In genomic region chr7:121487291-121487690, GRCm38 (mm10) we compare ENCODE assay signal across 18 mouse cellular contexts.
DNase-seq lines count a peak whose midpoint lies in the region; ATAC-seq lines count a peak whose summit lies in the region.
"Had no signal": no experiment of that assay in that cellular context is flagged by ENCODE, and none has a peak within 500 bp of the region (broad histone marks: within the 10 kb centered on the region; RNA-seq: fewer than 3 reads in every experiment).

No protein-coding gene starts in this region.

- H3K9ac ChIP-seq in hindbrain, embryonic 14.5 days = no peak overlapping the region
- H3K9ac ChIP-seq: embryonic facial prominence, embryonic 15.5 days; heart, embryonic 12.5 days; lung, embryonic 15.5 days had no signal

- no peaks in the 10 kb centered on the region for H3K9me3 ChIP-seq in hindbrain, embryonic 14.5 days (ENCODE audit: control insufficient read depth, low read length)
- H3K9me3 ChIP-seq: embryonic facial prominence, embryonic 15.5 days; heart, embryonic 12.5 days; lung, embryonic 15.5 days had no signal

- peak; percentile 87 for DNase-seq in brain, adult 2 months (ENCODE audit: low read depth, low spot score)
- peak; percentile 68 to 79 for DNase-seq in frontal cortex, adult 2 months (ENCODE audit: extremely low spot score in 1 of 2, low spot score in 1 of 2)
- DNase-seq in left cerebral cortex, adult 18-20 months (ENCODE audit: low spot score in 2 of 2) = peak; percentile 62 to 78
- peak; percentile 65 to 68 for DNase-seq in right cerebral cortex, adult 2 months (ENCODE audit: low spot score in 2 of 2)
- DNase-seq in hindbrain, embryonic 14.5 days (ENCODE audit: low spot score) = no peak
- DNase-seq in spleen, postnatal 10 days (ENCODE audit: low spot score in 2 of 2) = no peak
- DNase-seq: adrenal gland, adult 2 months; cerebellum, adult 2 months; gastrocnemius, postnatal 36 days; heart, postnatal 4 days; kidney, adult 9 months; kidney, postnatal 4 days had no signal

- H3K27ac ChIP-seq in hindbrain, embryonic 14.5 days = no peak overlapping the region
- H3K27ac ChIP-seq: embryonic facial prominence, embryonic 15.5 days; lung, embryonic 15.5 days had no signal

- no peaks in the 10 kb centered on the region for H3K4me1 ChIP-seq in hindbrain, embryonic 14.5 days (replicated peaks; ENCODE audit: control insufficient read depth, insufficient read depth, low read length)
- H3K4me1 ChIP-seq: embryonic facial prominence, embryonic 15.5 days; heart, embryonic 12.5 days; lung, embryonic 15.5 days had no signal

- WGBS in hindbrain, embryonic 14.5 days = 59% methylated on average over 6 of the region's 6 CpGs

- no peak overlapping the region for H3K4me2 ChIP-seq in hindbrain, embryonic 14.5 days (replicated peaks)
- H3K4me2 ChIP-seq: embryonic facial prominence, embryonic 15.5 days; heart, embryonic 12.5 days; lung, embryonic 15.5 days had no signal

- no peaks in the 10 kb centered on the region for H3K27me3 ChIP-seq in hindbrain, embryonic 14.5 days (ENCODE audit: control insufficient read depth, insufficient read depth, low read length)
- H3K27me3 ChIP-seq: embryonic facial prominence, embryonic 15.5 days; heart, embryonic 12.5 days; lung, embryonic 15.5 days had no signal

- H3K4me3 ChIP-seq in hindbrain, embryonic 14.5 days (replicated peaks; ENCODE audit: low read length) = no peak overlapping the region
- H3K4me3 ChIP-seq: embryonic facial prominence, embryonic 15.5 days; heart, embryonic 12.5 days; lung, embryonic 15.5 days had no signal

- no peak for ATAC-seq in hindbrain, embryonic 14.5 days (ENCODE audit: low FRiP score)
- ATAC-seq in erythroid progenitor cell, adult 5-6 weeks (replicated peaks; ENCODE audit: low FRiP score, poor library complexity, severe bottlenecking) = no peak
- ATAC-seq: forebrain, embryonic 14.5 days; inflammation-experienced regulatory T-cells, adult 6 months had no signal

- no peaks in the 10 kb centered on the region for H3K36me3 ChIP-seq in hindbrain, embryonic 14.5 days (replicated peaks; ENCODE audit: control insufficient read depth, insufficient read depth)
- H3K36me3 ChIP-seq: embryonic facial prominence, embryonic 15.5 days; heart, embryonic 12.5 days; lung, embryonic 15.5 days had no signal

Comparison
In these comparisons a context has a peak if more than half of its experiments do, and no peak if none do; other contexts are left out.
1. DNase-seq: peak in brain, adult 2 months (single experiment), frontal cortex, adult 2 months (2 of 2), left cerebral cortex, adult 18-20 months (2 of 2) and right cerebral cortex, adult 2 months (2 of 2); none in hindbrain, embryonic 14.5 days (single experiment) and spleen, postnatal 10 days (0 of 2).